In the genomic region with DNA sequence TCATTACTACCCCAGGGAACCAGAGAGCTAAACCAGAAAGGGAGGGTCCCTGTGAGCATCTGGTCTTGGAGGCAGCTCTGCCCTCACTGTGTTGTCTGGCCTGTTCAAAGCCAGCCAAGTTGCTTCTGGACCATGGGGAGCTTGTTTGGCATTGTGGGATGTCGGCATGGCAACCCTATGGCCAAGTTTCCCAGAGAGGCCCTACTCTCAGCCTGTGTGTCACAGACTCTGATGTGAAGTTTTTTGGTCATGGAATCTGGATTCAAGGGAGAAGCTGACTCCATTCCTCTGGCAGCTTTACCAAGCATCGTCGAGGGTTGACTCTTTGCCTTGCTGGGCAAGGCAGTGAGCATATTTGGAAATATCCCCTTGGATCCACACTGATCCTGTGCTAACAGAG, we compare ENCODE assay signal across 11 mouse cellular contexts. TPM values are rescaled to one million over a fixed set of nuclear protein-coding genes. Genes with fewer than 3 reads are reported as not detected.
DNase-seq lines count a peak whose midpoint lies in the region; ATAC-seq and TF ChIP-seq lines count a peak whose summit lies in the region.
"Had no signal": no experiment of that assay in that cellular context is flagged by ENCODE, and none has a peak within 500 bp of the region (broad histone marks: within the 10 kb centered on the region; RNA-seq: fewer than 3 reads in every experiment).

No protein-coding gene starts in this region.

- no peak overlapping the region for H3K9ac ChIP-seq in lung, embryonic 14.5 days
- no peak overlapping the region for H3K9ac ChIP-seq in forebrain, embryonic 14.5 days (ENCODE audit: low read length)
- no peak overlapping the region for H3K9ac ChIP-seq in hindbrain, embryonic 16.5 days (ENCODE audit: low read depth, low read length)
- no peak overlapping the region for H3K9ac ChIP-seq in intestine, postnatal 0 days (ENCODE audit: low read depth, low read length)
- H3K9ac ChIP-seq: liver, postnatal 0 days; neural tube, embryonic 13.5 days had no signal

- 61% methylated on average over 3 of the region's 3 CpGs for WGBS in lung, embryonic 14.5 days
- 70% methylated on average over 3 of the region's 3 CpGs for WGBS in embryonic facial prominence, embryonic 10.5 days
- WGBS in forebrain, embryonic 14.5 days: 68% methylated on average over 3 of the region's 3 CpGs
- 65% methylated on average over 3 of the region's 3 CpGs for WGBS in hindbrain, embryonic 16.5 days
- 62% methylated on average over 3 of the region's 3 CpGs for WGBS in intestine, postnatal 0 days

- DNase-seq in lung, embryonic 14.5 days: peak; percentile 9
- DNase-seq in lung, postnatal 25 days (ENCODE audit: low spot score): no peak
- no peak for DNase-seq in embryonic facial prominence, embryonic 10.5 days (ENCODE audit: low spot score)
- DNase-seq in forebrain, embryonic 14.5 days (ENCODE audit: low spot score): peak; percentile 33
- no peak for DNase-seq in T-cell, adult 2 months (ENCODE audit: low spot score)
- DNase-seq: kidney, adult 8-10 months; liver, postnatal 0 days; thymus, postnatal 36 days had no signal

- no peak overlapping the region for H3K4me2 ChIP-seq in lung, embryonic 14.5 days
- H3K4me2 ChIP-seq in forebrain, embryonic 14.5 days (ENCODE audit: low read length): no peak overlapping the region
- no peak overlapping the region for H3K4me2 ChIP-seq in hindbrain, embryonic 16.5 days (ENCODE audit: low read length)
- no peak overlapping the region for H3K4me2 ChIP-seq in intestine, postnatal 0 days (replicated peaks; ENCODE audit: low read depth)
- H3K4me2 ChIP-seq: neural tube, embryonic 13.5 days had no signal

- TF ChIP-seq CTCF in lung, embryonic 14.5 days (IDR thresholded peaks at IDR 0.05; ENCODE audit: low read depth): no peak
- no peak for TF ChIP-seq CTCF in intestine, postnatal 0 days (IDR thresholded peaks at IDR 0.05; ENCODE audit: low read depth)

- H3K4me3 ChIP-seq in lung, embryonic 14.5 days (ENCODE audit: low read depth, low read length): no peak overlapping the region
- H3K4me3 ChIP-seq in embryonic facial prominence, embryonic 10.5 days: no peak overlapping the region
- H3K4me3 ChIP-seq in forebrain, embryonic 14.5 days (ENCODE audit: low read depth, low read length): no peak overlapping the region
- no peak overlapping the region for H3K4me3 ChIP-seq in hindbrain, embryonic 16.5 days (ENCODE audit: low read length)
- no peak overlapping the region for H3K4me3 ChIP-seq in intestine, postnatal 0 days (ENCODE audit: low read depth, low read length)
- H3K4me3 ChIP-seq: neural tube, embryonic 13.5 days had no signal

- no peaks in the 10 kb centered on the region for H3K36me3 ChIP-seq in lung, embryonic 14.5 days (ENCODE audit: insufficient read depth)
- H3K36me3 ChIP-seq in embryonic facial prominence, embryonic 10.5 days (replicated peaks): no peaks in the 10 kb centered on the region
- no peaks in the 10 kb centered on the region for H3K36me3 ChIP-seq in forebrain, embryonic 14.5 days (ENCODE audit: control insufficient read depth, insufficient read depth, low read length)
- no peaks in the 10 kb centered on the region for H3K36me3 ChIP-seq in hindbrain, embryonic 16.5 days (ENCODE audit: control insufficient read depth, insufficient read depth, low read length)
- no peaks in the 10 kb centered on the region for H3K36me3 ChIP-seq in intestine, postnatal 0 days (ENCODE audit: control insufficient read depth, insufficient read depth)
- H3K36me3 ChIP-seq: neural tube, embryonic 13.5 days had no signal

- no peak overlapping the region for H3K27ac ChIP-seq in lung, embryonic 14.5 days (ENCODE audit: low read depth)
- H3K27ac ChIP-seq in embryonic facial prominence, embryonic 10.5 days (replicated peaks): 0 out of 2 replicates have a peak overlapping the region, but pooled peaks have one; percentile 7
- no peak overlapping the region for H3K27ac ChIP-seq in forebrain, embryonic 14.5 days (ENCODE audit: low read depth, low read length)
- H3K27ac ChIP-seq in hindbrain, embryonic 16.5 days (ENCODE audit: low read depth, low read length): no peak overlapping the region
- no peak overlapping the region for H3K27ac ChIP-seq in intestine, postnatal 0 days (ENCODE audit: low read depth, low read length)
- H3K27ac ChIP-seq: neural tube, embryonic 13.5 days had no signal

- peaks cover 42% of the 10 kb centered on the region for H3K27me3 ChIP-seq in lung, embryonic 14.5 days (ENCODE audit: insufficient read depth, low read length)
- H3K27me3 ChIP-seq in embryonic facial prominence, embryonic 10.5 days (replicated peaks; ENCODE audit: low read depth, poor library complexity, severe bottlenecking): peaks cover 57% of the 10 kb centered on the region
- peaks cover 4% of the 10 kb centered on the region; the same call in 1 of the 2 replicates for H3K27me3 ChIP-seq in forebrain, embryonic 14.5 days (replicated peaks; ENCODE audit: control insufficient read depth, insufficient read depth, low read length)
- H3K27me3 ChIP-seq in hindbrain, embryonic 16.5 days (replicated peaks; ENCODE audit: control insufficient read depth, insufficient read depth, low read length): peaks cover 1% of the 10 kb centered on the region
- H3K27me3 ChIP-seq in intestine, postnatal 0 days (replicated peaks; ENCODE audit: control insufficient read depth, insufficient read depth, low read length): peaks cover 46% of the 10 kb centered on the region

- H3K4me1 ChIP-seq in lung, embryonic 14.5 days (ENCODE audit: insufficient read depth): no peaks in the 10 kb centered on the region
- H3K4me1 ChIP-seq in embryonic facial prominence, embryonic 10.5 days: peaks cover 71% of the 10 kb centered on the region
- peaks cover 27% of the 10 kb centered on the region for H3K4me1 ChIP-seq in forebrain, embryonic 14.5 days (ENCODE audit: control insufficient read depth, insufficient read depth, low read length)
- peaks cover 19% of the 10 kb centered on the region for H3K4me1 ChIP-seq in hindbrain, embryonic 16.5 days (ENCODE audit: control insufficient read depth, insufficient read depth, low read depth, low read length)
- no peaks in the 10 kb centered on the region for H3K4me1 ChIP-seq in intestine, postnatal 0 days (replicated peaks; ENCODE audit: control insufficient read depth, insufficient read depth, low read length)

- no peak for ATAC-seq in lung, embryonic 14.5 days (ENCODE audit: insufficient read depth)
- no peak for ATAC-seq in forebrain, embryonic 14.5 days
- ATAC-seq in hindbrain, embryonic 16.5 days: peak; percentile 35; the same call in 1 of the 2 replicates
- ATAC-seq in intestine, postnatal 0 days: no peak
- ATAC-seq: liver, postnatal 0 days had no signal

- no peaks in the 10 kb centered on the region for H3K9me3 ChIP-seq in lung, embryonic 14.5 days (ENCODE audit: low read depth, low read length)
- no peaks in the 10 kb centered on the region for H3K9me3 ChIP-seq in embryonic facial prominence, embryonic 10.5 days
- no peaks in the 10 kb centered on the region for H3K9me3 ChIP-seq in forebrain, embryonic 14.5 days (replicated peaks; ENCODE audit: control insufficient read depth, low read length)
- no peaks in the 10 kb centered on the region for H3K9me3 ChIP-seq in hindbrain, embryonic 16.5 days (ENCODE audit: control insufficient read depth, low read length)
- no peaks in the 10 kb centered on the region for H3K9me3 ChIP-seq in intestine, postnatal 0 days (ENCODE audit: control insufficient read depth)
- H3K9me3 ChIP-seq: neural tube, embryonic 13.5 days had no signal

RNA-seq across cellular contexts. Expression of a gene that starts 3.9 kb away (rescaled TPM):
- polyA plus RNA-seq in lung, embryonic 14.5 days (2014; fragmentation: Nextera tagmentation; extraction: Ambion mirVana): 4.8 and 6.7 TPM in 2 replicates
- polyA plus RNA-seq in embryonic facial prominence, embryonic 10.5 days (2016; fragmentation: Nextera tagmentation; extraction: Ambion mirVana): 14.1 and 16.4 TPM in 2 replicates
- 14.7 and 14.8 TPM in 2 replicates for polyA plus RNA-seq in forebrain, embryonic 14.5 days (2014; fragmentation: Nextera tagmentation; extraction: Ambion mirVana)
- 34.0 and 35.9 TPM in 2 replicates for polyA plus RNA-seq in hindbrain, embryonic 16.5 days (2015; fragmentation: Nextera tagmentation; extraction: Ambion mirVana)
- polyA plus RNA-seq in intestine, postnatal 0 days (2015; fragmentation: Nextera tagmentation; extraction: Ambion mirVana): 3.7 and 4.2 TPM in 2 replicates

RNA-seq across cellular contexts. Expression of a gene that starts 59.1 kb away (rescaled TPM):
- 28.5 and 29.5 TPM in 2 replicates for polyA plus RNA-seq in lung, embryonic 14.5 days (2014; fragmentation: Nextera tagmentation; extraction: Ambion mirVana)
- 30.8 and 32.4 TPM in 2 replicates for polyA plus RNA-seq in embryonic facial prominence, embryonic 10.5 days (2016; fragmentation: Nextera tagmentation; extraction: Ambion mirVana)
- 43.2 and 51.3 TPM in 2 replicates for polyA plus RNA-seq in forebrain, embryonic 14.5 days (2014; fragmentation: Nextera tagmentation; extraction: Ambion mirVana)
- 45.0 and 56.0 TPM in 2 replicates for polyA plus RNA-seq in hindbrain, embryonic 16.5 days (2015; fragmentation: Nextera tagmentation; extraction: Ambion mirVana)
- polyA plus RNA-seq in intestine, postnatal 0 days (2015; fragmentation: Nextera tagmentation; extraction: Ambion mirVana): 6.5 and 6.8 TPM in 2 replicates

Comparison
In these comparisons a context has a peak if more than half of its experiments do, and no peak if none do; other contexts are left out.
1. DNase-seq: peak in lung, embryonic 14.5 days (single experiment) and forebrain, embryonic 14.5 days (single experiment); none in lung, postnatal 25 days (single experiment), embryonic facial prominence, embryonic 10.5 days (single experiment) and T-cell, adult 2 months (single experiment).